Mouse (Mus musculus) lung, postnatal 0 days (tissue): ENCODE results near the gene Fbxo6.

ENCODE experiments used
- CTCF ChIP-seq: IDR thresholded peaks from 2 replicates; pipeline ENCODE4 v1.5.1; 2016; ENCODE audit warnings: antibody characterized with exemption, mild to moderate bottlenecking
- EP300 ChIP-seq: IDR thresholded peaks from 2 replicates; pipeline ENCODE4 v1.6.1; 2016; ENCODE audit warnings: antibody characterized with exemption, mild to moderate bottlenecking, control low read depth

DNA sequence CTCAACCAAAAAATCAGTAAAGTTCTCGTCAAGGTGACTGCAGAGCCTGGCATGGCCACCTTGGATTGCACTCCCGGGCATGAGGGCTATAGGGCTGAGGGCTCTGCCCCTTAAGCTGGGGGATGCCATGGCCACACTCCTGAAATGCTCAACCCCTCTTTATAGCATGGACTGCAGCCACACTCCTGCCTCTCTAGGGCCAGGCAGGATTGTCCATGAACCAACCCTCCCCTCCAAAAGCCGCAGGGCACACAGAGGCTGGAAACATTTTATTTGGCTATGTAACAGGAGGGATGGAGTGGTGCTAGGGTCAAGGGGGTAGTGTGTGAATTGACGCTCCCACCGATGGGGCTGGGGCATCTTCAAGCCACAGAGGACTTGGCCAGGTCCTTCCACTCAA is 607 bp upstream of the Fbxo6 start:
- no peak for TF ChIP-seq CTCF
- no peak for TF ChIP-seq EP300
